Comparison of ENCODE assay signal across 10 mouse cellular contexts in genomic region chr15:82140355-82140754, GRCm38 (mm10). TPM values are rescaled to one million over a fixed set of nuclear protein-coding genes. Genes with fewer than 3 reads are reported as not detected.
DNase-seq lines count a peak whose midpoint lies in the region; TF ChIP-seq lines count a peak whose summit lies in the region.
"Had no signal": no experiment of that assay in that cellular context is flagged by ENCODE, and none has a peak within 500 bp of the region (broad histone marks: within the 10 kb centered on the region; RNA-seq: fewer than 3 reads in every experiment).

No protein-coding gene starts in this region.

- no peaks in the 10 kb centered on the region for H3K9me3 ChIP-seq in limb, embryonic 10.5 days (replicated peaks)
- H3K9me3 ChIP-seq: embryonic facial prominence, embryonic 12.5 days; hindbrain, embryonic 13.5 days had no signal

- intact Hi-C loops in gastrocnemius, adult 2 months (cut with DNase I) = no loop called here

- TF ChIP-seq CTCF in gastrocnemius, adult 2 months (IDR thresholded peaks at IDR 0.05) = peak; percentile 27; the same call in 1 of the 2 replicates

- 84% methylated on average over 3 of the region's 3 CpGs for WGBS in limb, embryonic 10.5 days

- DNase-seq in gastrocnemius, adult 2 months = no peak
- no peak for DNase-seq in gastrocnemius, adult 8-10 months (ENCODE audit: low spot score in 2 of 2)
- peak; percentile 31 for DNase-seq in lung, postnatal 25 days (ENCODE audit: low spot score)
- no peak for DNase-seq in lung, adult 18-20 months
- no peak for DNase-seq in limb, embryonic 10.5 days (ENCODE audit: low spot score)
- peak; percentile 80 for DNase-seq in thymus, postnatal 0 days (ENCODE audit: low spot score)
- DNase-seq in adrenal gland, adult (ENCODE audit: inconsistent age in 2 of 2, low spot score in 1 of 2) = no peak
- no peak for DNase-seq in cerebellum, postnatal 14 days

- H3K27ac ChIP-seq in gastrocnemius, adult 2 months = no peak overlapping the region
- H3K27ac ChIP-seq in limb, embryonic 10.5 days = peak overlapping the region; percentile 17; the same call in 1 of the 2 replicates
- H3K27ac ChIP-seq: embryonic facial prominence, embryonic 12.5 days; hindbrain, embryonic 13.5 days had no signal

- no peak overlapping the region for H3K4me3 ChIP-seq in gastrocnemius, adult 2 months
- H3K4me3 ChIP-seq in limb, embryonic 10.5 days = no peak overlapping the region
- H3K4me3 ChIP-seq: embryonic facial prominence, embryonic 12.5 days; hindbrain, embryonic 13.5 days had no signal

- H3K4me1 ChIP-seq in limb, embryonic 10.5 days = peaks cover 5% of the 10 kb centered on the region

- H3K36me3 ChIP-seq in limb, embryonic 10.5 days = peaks cover 46% of the 10 kb centered on the region

- no peaks in the 10 kb centered on the region for H3K27me3 ChIP-seq in limb, embryonic 10.5 days (ENCODE audit: low read depth, poor library complexity, severe bottlenecking)
- H3K27me3 ChIP-seq: embryonic facial prominence, embryonic 12.5 days; hindbrain, embryonic 13.5 days had no signal

RNA-seq across cellular contexts. Expression of gene Srebf2, which starts 6.6 kb away (rescaled TPM):
- 10 to 100 TPM; 11.4 to 17.4 TPM for total RNA-seq in gastrocnemius, adult 2 months (2021)
- 10 to 100 TPM in 1 of 4 experiments, 1 to 10 TPM in 3; 8.4 to 11.5 (median 9.7) TPM for total RNA-seq in gastrocnemius, adult 8-10 months (2022)
- 182 and 190 TPM in 2 replicates for polyA plus RNA-seq in limb, embryonic 10.5 days (2016; fragmentation: Nextera tagmentation; extraction: Ambion mirVana)
- 152 and 161 TPM in 2 replicates for polyA plus RNA-seq in thymus, postnatal 0 days (2015; fragmentation: Nextera tagmentation; extraction: Ambion mirVana)

RNA-seq across cellular contexts. Expression of gene Ccdc134, which starts 12.6 kb away (rescaled TPM):
- total RNA-seq in gastrocnemius, adult 2 months (2021) = 10 to 100 TPM; 11.8 to 12.4 TPM
- total RNA-seq in gastrocnemius, adult 8-10 months (2022) = 10 to 100 TPM in 2 of 4 experiments, 1 to 10 TPM in 2; 6.8 to 14.2 (median 8.6) TPM
- 22.8 and 23.6 TPM in 2 replicates for polyA plus RNA-seq in limb, embryonic 10.5 days (2016; fragmentation: Nextera tagmentation; extraction: Ambion mirVana)
- 34.1 and 34.4 TPM in 2 replicates for polyA plus RNA-seq in thymus, postnatal 0 days (2015; fragmentation: Nextera tagmentation; extraction: Ambion mirVana)

Comparison
In these comparisons a context has a peak if more than half of its experiments do, and no peak if none do; other contexts are left out.
1. DNase-seq: peak in lung, postnatal 25 days (single experiment) and thymus, postnatal 0 days (single experiment); none in gastrocnemius, adult 2 months (single experiment), gastrocnemius, adult 8-10 months (0 of 2), lung, adult 18-20 months (0 of 2), limb, embryonic 10.5 days (single experiment), adrenal gland, adult (0 of 2) and cerebellum, postnatal 14 days (0 of 2).